Mouse (Mus musculus): Measurements from ENCODE around the gene Stat5a.

DNA sequence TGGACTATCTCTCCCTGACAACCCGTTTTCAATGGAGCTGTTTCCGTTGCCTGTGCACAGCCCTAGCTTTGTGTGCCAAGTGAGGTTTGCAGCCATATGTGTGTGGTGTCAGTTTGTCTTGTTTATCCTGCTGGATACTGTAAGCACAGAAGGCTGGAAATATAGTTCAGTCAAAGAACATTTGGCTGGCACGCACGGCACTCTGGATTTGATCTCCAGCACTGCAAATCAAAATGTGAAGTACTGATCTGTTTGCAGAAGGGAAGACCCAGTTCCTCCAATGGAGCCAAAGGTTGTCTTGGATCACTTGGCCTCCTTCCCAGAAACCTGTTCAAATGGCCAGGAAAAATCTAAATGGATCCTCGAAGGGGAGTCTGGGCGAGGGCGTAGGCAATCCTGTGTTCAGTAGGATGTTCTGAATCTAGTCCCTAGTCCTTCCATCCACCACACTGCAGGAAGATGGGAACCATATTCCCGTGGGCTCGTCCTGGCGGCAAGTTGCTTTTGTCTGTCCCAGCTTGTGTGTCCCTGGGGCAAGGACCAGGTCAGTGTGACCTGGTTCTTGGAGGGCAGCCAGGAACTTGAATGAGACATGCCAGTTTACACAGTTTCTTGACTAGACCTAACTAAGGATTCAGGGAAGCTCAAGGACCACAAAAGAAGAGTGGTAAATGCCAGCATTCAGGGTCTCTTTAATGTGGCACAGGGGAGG is 11.3 kb downstream of the Stat5a start:
- TF ChIP-seq CTCF (IDR thresholded peaks at IDR 0.05; ENCODE audit: extremely low read depth, insufficient read length, insufficient replicate concordance, low read depth, low read length), result no peak
- no peak for TF ChIP-seq POLR2A (IDR thresholded peaks at IDR 0.05; ENCODE audit: low read depth, low read length)
